Mouse (Mus musculus): ENCODE measurements around the gene Krt73.

The Krt73 gene

DNA sequence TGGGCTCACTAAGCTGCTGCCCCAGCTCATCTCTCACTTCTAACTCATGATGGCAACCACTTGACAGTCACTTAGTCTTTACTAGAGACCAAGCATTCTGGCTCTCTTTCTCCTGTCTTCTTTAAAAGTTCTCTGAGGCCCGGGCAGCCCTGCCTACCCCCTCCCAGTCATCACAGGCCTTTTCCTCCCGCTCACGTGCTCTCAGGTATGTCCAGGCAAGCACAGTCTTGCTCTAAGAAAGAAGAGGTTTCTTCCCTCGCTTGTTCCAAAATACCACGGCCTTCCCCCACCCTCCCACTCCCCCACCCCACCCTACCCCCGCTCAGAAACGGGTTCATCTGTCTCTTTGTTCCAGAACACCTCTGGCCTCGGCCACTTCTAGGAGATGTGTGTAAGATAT lies 31.9 kb downstream of the Krt73 start:
- DNase-seq (ENCODE audit: low read depth, low spot score) = no peak
- no peaks in the 10 kb centered on the region for H3K36me3 ChIP-seq (ENCODE audit: control insufficient read depth, insufficient read depth, low read length, poor library complexity, severe bottlenecking)
- H3K27me3 ChIP-seq (ENCODE audit: control insufficient read depth, insufficient read depth, low read length, poor library complexity, severe bottlenecking) = no peaks in the 10 kb centered on the region
